Mouse (Mus musculus): ENCODE results near the gene Rwdd2a.

DNA sequence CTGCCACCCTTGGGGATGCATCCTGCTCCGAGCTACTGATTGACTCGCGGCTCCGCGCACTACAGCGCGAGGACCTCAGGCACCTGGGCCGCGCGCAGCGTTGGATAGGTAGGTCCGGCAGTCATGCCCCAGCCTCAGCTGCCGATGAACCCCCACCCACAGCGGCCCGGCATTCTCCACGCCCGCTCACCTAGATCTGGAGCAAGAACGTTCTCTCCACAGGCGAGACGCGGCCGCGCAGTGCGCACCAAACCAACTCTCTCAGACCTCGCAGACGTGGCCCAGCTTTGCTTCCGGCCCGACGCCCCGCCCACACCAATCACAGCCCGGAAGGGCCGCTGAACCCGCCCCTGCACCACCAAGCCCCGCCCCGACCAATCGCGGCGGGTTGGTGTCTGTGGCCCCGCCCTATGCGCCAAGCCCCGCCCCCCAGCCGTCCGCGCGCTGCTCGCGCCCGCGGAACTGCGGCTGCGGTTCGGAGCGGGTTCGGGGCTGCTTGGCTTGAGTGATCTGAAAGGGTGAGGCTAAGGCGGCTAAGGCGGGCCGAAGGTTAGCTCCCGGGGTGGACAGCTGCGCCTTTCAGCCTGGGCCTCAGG, at the start of gene Rwdd2a, which contains the start of gene Pgm3:
- TF ChIP-seq POLR2A (IDR thresholded peaks at IDR 0.05; ENCODE audit: control insufficient read depth, low read depth, low read length) = peak; percentile 93
- TF ChIP-seq CTCF (IDR thresholded peaks at IDR 0.05; ENCODE audit: control insufficient read depth, insufficient read depth, insufficient replicate concordance, low read depth, low read length) = no peak

Data from testis, adult 2 months (tissue).